Mouse (Mus musculus): Measurements from ENCODE around the gene Sppl2c. TPM values are rescaled to one million over a fixed set of nuclear protein-coding genes. Genes with fewer than 3 reads are reported as not detected.
A peak's percentile ranks its signal among the peaks of the same experiment; 100 is the strongest.

The Sppl2c gene
- polyA plus RNA-seq, 1 experiment from 2014 or later: not detected

DNA sequence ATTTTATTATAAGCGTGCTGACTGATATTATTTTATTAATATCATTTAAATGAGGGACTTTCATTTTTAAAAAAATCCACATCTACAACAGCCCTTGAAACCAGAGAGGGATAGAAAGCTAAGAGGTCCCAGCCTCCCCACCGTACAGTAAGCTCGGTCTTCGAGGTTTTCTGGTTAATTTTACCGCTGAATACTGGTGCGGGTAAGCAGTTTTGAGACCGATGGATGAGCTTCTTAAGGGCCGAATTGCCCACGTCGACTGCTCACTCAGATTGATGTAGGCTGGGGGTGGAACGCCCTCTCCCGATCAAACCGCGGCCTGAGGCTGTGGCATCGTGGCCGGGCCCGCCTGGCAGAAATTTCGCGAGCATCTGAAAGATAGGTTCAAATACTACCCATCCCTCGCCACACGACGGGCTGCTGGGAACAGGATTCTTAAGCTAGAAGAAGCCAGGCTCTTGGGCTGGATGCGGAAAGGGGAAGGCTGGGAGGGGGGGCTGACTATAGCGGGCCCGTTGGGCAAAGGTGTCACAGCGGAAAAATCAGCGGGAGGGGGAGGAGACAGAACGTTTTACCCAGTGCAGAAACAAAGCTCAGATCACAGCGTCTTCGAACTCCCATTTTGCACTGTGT lies 47.6 kb downstream of the Sppl2c start:
- Histone ChIP-seq H3K27ac (no peak overlapping the region), H3K27me3 (ENCODE audit: insufficient read depth, poor library complexity, severe bottlenecking) (peaks cover 90% of the 10 kb centered on the region), H3K9me3 (no peaks in the 10 kb centered on the region), H3K36me3 (no peaks in the 10 kb centered on the region), H3K4me1 (replicated peaks) (peaks cover 62% of the 10 kb centered on the region), H3K4me3 (peak overlapping the region; percentile 73)
- 2% methylated on average over 30 of the region's 30 CpGs for WGBS
- peak; percentile 25 for DNase-seq (ENCODE audit: low spot score)

DNA sequence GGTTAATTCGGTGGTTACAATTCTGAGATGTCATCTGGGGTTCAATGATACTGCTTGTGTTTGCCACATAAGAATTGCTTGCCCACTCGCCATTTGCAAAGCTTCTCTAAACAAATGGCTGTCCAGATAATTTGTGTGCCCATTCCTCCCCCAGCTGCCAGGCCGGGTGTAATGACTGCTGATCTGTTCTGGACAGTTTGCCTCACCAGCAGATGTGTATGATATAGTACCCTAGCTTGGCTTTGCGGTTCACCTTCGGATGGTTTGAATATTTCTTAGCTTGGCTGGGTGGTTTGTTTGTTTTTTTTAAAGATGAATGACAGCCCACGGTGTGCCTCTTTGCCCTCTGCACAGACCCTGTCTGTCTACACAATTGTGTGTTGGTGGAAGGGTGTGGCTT lies 48.6 kb downstream of the Sppl2c start:
- Histone ChIP-seq H3K27ac (no peak overlapping the region), H3K36me3 (no peaks in the 10 kb centered on the region), H3K4me1 (replicated peaks) (peaks cover 62% of the 10 kb centered on the region), H3K27me3 (ENCODE audit: insufficient read depth, poor library complexity, severe bottlenecking) (peaks cover 81% of the 10 kb centered on the region), H3K9me3 (no peaks in the 10 kb centered on the region), H3K4me3 (no peak overlapping the region; the same call in 1 of the 2 replicates)
- 40% methylated on average over 6 of the region's 6 CpGs for WGBS
- DNase-seq (ENCODE audit: low spot score): peak; percentile 16

DNA sequence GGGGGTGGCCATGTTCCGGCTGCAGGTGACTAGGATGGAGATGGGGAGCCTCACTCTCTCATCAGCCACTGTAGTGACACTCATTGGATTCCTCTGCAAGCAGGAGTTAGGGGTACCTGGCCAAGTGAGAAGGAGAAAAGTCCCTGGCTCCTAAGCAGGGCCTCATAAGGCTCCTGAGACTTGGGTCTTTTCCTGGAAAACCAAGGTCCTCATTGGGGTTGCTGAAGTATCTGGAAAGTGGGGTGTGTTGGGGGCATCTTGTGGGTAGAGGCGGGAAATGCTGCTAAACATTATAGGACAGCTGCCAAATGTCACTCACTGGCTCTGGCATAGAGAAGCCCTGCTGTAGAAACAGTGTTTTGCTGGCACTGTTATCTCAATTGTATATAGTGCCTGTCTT lies 49.8 kb downstream of the Sppl2c start:
- Histone ChIP-seq H3K27me3 (ENCODE audit: insufficient read depth, poor library complexity, severe bottlenecking) (peaks cover 73% of the 10 kb centered on the region), H3K4me1 (replicated peaks) (peaks cover 56% of the 10 kb centered on the region), H3K27ac (no peak overlapping the region), H3K4me3 (no peak overlapping the region), H3K36me3 (no peaks in the 10 kb centered on the region), H3K9me3 (no peaks in the 10 kb centered on the region)
- no peak for DNase-seq (ENCODE audit: low spot score)
- 76% methylated on average over 2 of the region's 2 CpGs for WGBS

DNA sequence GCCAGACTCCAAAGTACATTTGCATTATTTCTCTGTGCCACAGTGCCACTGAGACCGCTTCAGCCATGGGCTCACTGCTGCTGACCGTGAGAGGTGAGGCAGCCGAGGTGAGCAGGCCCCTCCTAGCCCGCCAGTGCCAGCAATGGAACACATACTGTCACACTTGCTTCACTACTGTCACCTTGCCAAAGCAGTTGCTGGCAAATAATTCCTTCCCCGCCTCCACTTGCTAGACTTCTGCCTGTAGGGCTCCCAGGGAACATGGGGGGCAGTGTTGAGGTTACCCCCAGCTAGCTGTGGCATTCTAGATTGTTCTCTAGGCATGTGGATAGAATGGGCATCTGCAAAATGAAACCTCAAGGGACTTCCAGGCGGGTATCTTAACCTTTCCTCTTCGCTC lies 51.1 kb downstream of the Sppl2c start:
- H3K4me3 ChIP-seq: no peak overlapping the region
- 73% methylated on average over 7 of the region's 7 CpGs for WGBS
- no peak overlapping the region for H3K27ac ChIP-seq
- H3K9me3 ChIP-seq: no peaks in the 10 kb centered on the region
- H3K27me3 ChIP-seq (ENCODE audit: insufficient read depth, poor library complexity, severe bottlenecking): peaks cover 63% of the 10 kb centered on the region
- DNase-seq (ENCODE audit: low spot score): no peak
- H3K4me1 ChIP-seq (replicated peaks): peaks cover 43% of the 10 kb centered on the region
- H3K36me3 ChIP-seq: no peaks in the 10 kb centered on the region

DNA sequence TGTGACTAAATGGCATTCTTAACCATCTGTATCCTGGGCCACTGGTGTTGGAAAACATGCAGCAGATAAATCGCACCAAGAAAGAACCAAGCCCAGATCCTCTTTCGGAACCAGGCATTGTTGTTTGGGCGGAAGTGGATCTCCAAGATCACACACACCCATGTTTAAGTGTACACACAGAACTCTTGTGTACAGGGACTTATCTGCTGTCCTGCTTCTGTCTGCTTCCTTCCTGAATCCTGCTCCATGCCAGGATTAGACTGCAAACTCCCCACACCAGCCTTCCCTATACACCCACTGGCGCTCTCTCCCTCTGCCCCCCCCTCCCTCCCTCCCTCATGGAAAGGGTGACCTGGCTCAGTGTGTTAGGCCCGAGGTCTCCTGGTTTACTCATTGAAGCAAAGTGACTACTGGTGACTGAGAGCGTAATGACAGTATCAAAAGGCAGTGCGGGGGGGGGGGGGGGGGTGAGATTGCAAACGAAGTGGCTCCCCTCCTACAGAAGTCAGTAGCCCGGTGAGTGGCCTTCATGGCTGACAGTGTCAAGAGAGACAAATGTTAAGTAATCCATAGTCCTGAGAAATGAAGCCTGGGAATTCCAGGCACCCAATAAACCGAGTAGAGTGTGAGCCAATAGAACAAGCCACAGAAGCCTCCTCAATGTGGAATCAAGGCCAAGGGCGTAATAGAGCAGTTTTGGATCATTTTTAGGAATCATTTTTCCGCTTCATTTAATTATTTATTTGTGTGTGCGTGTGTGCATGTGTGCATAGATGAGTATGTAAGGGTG lies 52.0 kb downstream of the Sppl2c start:
- 67% methylated on average over 13 of the region's 13 CpGs for WGBS
- no peaks in the 10 kb centered on the region for H3K9me3 ChIP-seq
- no peak overlapping the region for H3K27ac ChIP-seq
- no peaks in the 10 kb centered on the region for H3K36me3 ChIP-seq
- H3K4me3 ChIP-seq: no peak overlapping the region
- DNase-seq (ENCODE audit: low spot score): no peak
- H3K4me1 ChIP-seq (replicated peaks): peaks cover 34% of the 10 kb centered on the region
- peaks cover 54% of the 10 kb centered on the region for H3K27me3 ChIP-seq (ENCODE audit: insufficient read depth, poor library complexity, severe bottlenecking)

Other genes starting within 250 kb of the Sppl2c start
- 53.1 and 54.3 TPM in 2 replicates for gene Nsf, start 232.3 kb upstream of the Sppl2c start, polyA plus RNA-seq (2016; fragmentation: Nextera tagmentation; extraction: Ambion mirVana)
- 99.1 and 116 TPM in 2 replicates for gene Arf2, start 219.6 kb upstream of the Sppl2c start, polyA plus RNA-seq (2016; fragmentation: Nextera tagmentation; extraction: Ambion mirVana)
- gene Crhr1, start 53.5 kb upstream of the Sppl2c start, polyA plus RNA-seq (2016; fragmentation: Nextera tagmentation; extraction: Ambion mirVana): 0.31 and 0.95 TPM in 2 replicates
- 23.3 and 67.7 TPM in 2 replicates for gene Mapt, start 45.1 kb downstream of the Sppl2c start, polyA plus RNA-seq (2016; fragmentation: Nextera tagmentation; extraction: Ambion mirVana)